Mouse (Mus musculus): ENCODE data around the gene Gm10322. TPM values are rescaled to one million over a fixed set of nuclear protein-coding genes. Genes with fewer than 3 reads are reported as not detected.

The Gm10322 gene
- total and polyA plus RNA-seq, 3 experiments: not detected

DNA sequence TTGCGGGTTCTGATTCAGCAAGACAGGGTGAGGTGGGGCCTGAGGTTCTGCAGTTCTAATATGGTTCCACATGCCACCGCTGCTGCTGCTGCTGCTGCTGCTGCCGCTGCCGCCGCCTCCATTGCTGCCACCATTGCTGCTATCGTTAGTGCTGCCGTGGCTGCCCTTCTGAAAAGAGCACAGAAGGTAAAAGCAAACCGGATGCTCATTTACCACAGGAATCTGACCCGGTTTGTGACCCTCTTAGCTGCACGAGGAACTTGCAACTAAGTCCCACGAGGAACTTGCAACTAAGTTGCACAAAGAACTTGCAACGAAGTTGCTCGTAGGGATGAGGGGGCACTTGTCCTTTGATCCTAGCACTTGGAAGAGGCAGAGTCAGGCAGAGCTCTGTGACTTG is 40.9 kb downstream of the Gm10322 start:
- Histone ChIP-seq H3K4me3 (replicated peaks in 1 of 3; ENCODE audit: low read depth in 2 of 3, low read length in 2 of 3, poor library complexity in 1 of 3) (no peak overlapping the region), H3K36me3 (replicated peaks in 1 of 2; ENCODE audit: control insufficient read depth in 1 of 2, insufficient read depth in 1 of 2, low read length in 1 of 2) (no peaks in the 10 kb centered on the region), H3K9ac (ENCODE audit: insufficient read depth, low read depth) (no peak overlapping the region), H3K79me2 (replicated peaks; ENCODE audit: control insufficient read depth, extremely low read depth, insufficient read depth, poor library complexity, severe bottlenecking) (no peaks in the 10 kb centered on the region), H3K4me1 (ENCODE audit: control insufficient read depth in 1 of 2, insufficient read depth in 2 of 2) (no peaks in the 10 kb centered on the region), H3K4me2 (ENCODE audit: insufficient read depth, low read depth, poor library complexity, severe bottlenecking) (no peak overlapping the region), H3K9me3 (replicated peaks; ENCODE audit: low read length) (no peaks in the 10 kb centered on the region), H3K27ac (ENCODE audit: insufficient read depth, low read depth) (no peak overlapping the region), H3K27me3 (replicated peaks) (no peaks in the 10 kb centered on the region)
- in situ Hi-C loops (cut with MboI; ENCODE audit: low pct_ligation_motif_present, low pct_unique_long_range_greater_than_20kb, low sequenced_read_pairs) (no loop called here), dilution Hi-C loops (cut with MboI; ENCODE audit: extremely low pct_ligation_motif_present, extremely low pct_unique_long_range_greater_than_20kb, low sequenced_read_pairs) (no loop called here)
- DNase-seq (ENCODE audit: extremely low read depth): no peak
- TF ChIP-seq ETS1 (conservative IDR thresholded peaks at IDR 0.05; ENCODE audit: low read depth, low read length): no peak
- TF ChIP-seq JUN (IDR thresholded peaks at IDR 0.05; ENCODE audit: insufficient read depth, low read depth, low read length): no peak
- TF ChIP-seq CHD2 (IDR thresholded peaks at IDR 0.05; ENCODE audit: low read length): no peak
- no peak for TF ChIP-seq MEF2A (IDR thresholded peaks at IDR 0.05; ENCODE audit: borderline replicate concordance, low read depth, low read length)
- no peak for TF ChIP-seq KAT2A (IDR thresholded peaks at IDR 0.05; ENCODE audit: insufficient replicate concordance, low read length)
- TF ChIP-seq SIN3A (IDR thresholded peaks at IDR 0.05; ENCODE audit: low read length): no peak
- TF ChIP-seq IRF4 (IDR thresholded peaks at IDR 0.05; ENCODE audit: low read depth, low read length): no peak
- no peak for TF ChIP-seq CHD1 (IDR thresholded peaks at IDR 0.05; ENCODE audit: low read depth, low read length)
- no peak for TF ChIP-seq UBTF (IDR thresholded peaks at IDR 0.05; ENCODE audit: low read depth, low read length)
- TF ChIP-seq PAX5 (IDR thresholded peaks at IDR 0.05; ENCODE audit: low read length): no peak

DNA sequence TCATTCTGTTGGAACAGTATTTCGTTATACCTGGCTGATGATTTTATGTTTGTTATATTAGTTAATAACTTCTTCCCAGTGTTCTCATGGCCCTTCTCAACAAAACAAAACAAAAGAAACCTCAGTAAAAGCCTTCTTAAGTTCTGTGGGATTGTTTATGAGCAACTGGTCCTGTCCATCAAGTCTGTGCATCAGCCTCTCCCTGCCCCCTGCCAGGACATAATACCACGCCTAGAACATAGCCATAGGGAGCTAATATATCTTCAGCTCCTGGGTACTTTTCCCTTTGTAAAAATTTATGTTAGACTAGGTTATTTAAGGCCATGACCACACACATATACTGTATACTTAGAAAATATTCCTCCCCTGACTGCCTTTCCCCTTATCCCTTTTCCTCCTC is 48.9 kb downstream of the Gm10322 start:
- Histone ChIP-seq H3K79me2 (replicated peaks; ENCODE audit: control insufficient read depth, extremely low read depth, insufficient read depth, poor library complexity, severe bottlenecking) (no peaks in the 10 kb centered on the region), H3K9ac (ENCODE audit: insufficient read depth, low read depth) (no peak overlapping the region), H3K36me3 (replicated peaks in 1 of 2; ENCODE audit: control insufficient read depth in 1 of 2, insufficient read depth in 1 of 2, low read length in 1 of 2) (no peaks in the 10 kb centered on the region), H3K27ac (ENCODE audit: insufficient read depth, low read depth) (no peak overlapping the region), H3K4me2 (ENCODE audit: insufficient read depth, low read depth, poor library complexity, severe bottlenecking) (no peak overlapping the region), H3K9me3 (replicated peaks; ENCODE audit: low read length) (no peaks in the 10 kb centered on the region), H3K27me3 (replicated peaks) (no peaks in the 10 kb centered on the region), H3K4me1 (ENCODE audit: control insufficient read depth in 1 of 2, insufficient read depth in 2 of 2) (peaks cover 4% of the 10 kb centered on the region in 2 experiments; a peak in 3 of 4 replicates), H3K4me3 (replicated peaks in 1 of 3; ENCODE audit: low read depth in 2 of 3, low read length in 2 of 3, poor library complexity in 1 of 3) (no peak overlapping the region)
- DNase-seq (ENCODE audit: extremely low read depth): no peak
- dilution Hi-C loops (cut with MboI; ENCODE audit: extremely low pct_ligation_motif_present, extremely low pct_unique_long_range_greater_than_20kb, low sequenced_read_pairs) (no loop called here), in situ Hi-C loops (cut with MboI; ENCODE audit: low pct_ligation_motif_present, low pct_unique_long_range_greater_than_20kb, low sequenced_read_pairs) (no loop called here)
- TF ChIP-seq MEF2A (IDR thresholded peaks at IDR 0.05; ENCODE audit: borderline replicate concordance, low read depth, low read length) (no peak), USF1 (IDR thresholded peaks at IDR 0.05; ENCODE audit: low read depth, low read length) (no peak), NELFE (IDR thresholded peaks at IDR 0.05; ENCODE audit: low read depth, low read length) (no peak), BHLHE40 (IDR thresholded peaks at IDR 0.05; ENCODE audit: low read depth, low read length) (no peak), ZNF384 (IDR thresholded peaks at IDR 0.05; ENCODE audit: low read depth, low read length) (no peak), SMC3 (IDR thresholded peaks at IDR 0.05; ENCODE audit: low read depth, low read length) (no peak), MAZ (IDR thresholded peaks at IDR 0.05; ENCODE audit: low read depth, low read length) (no peak), IRF4 (IDR thresholded peaks at IDR 0.05; ENCODE audit: low read depth, low read length) (no peak), TCF12 (IDR thresholded peaks at IDR 0.05; ENCODE audit: low read depth, low read length) (no peak), KAT2A (IDR thresholded peaks at IDR 0.05; ENCODE audit: insufficient replicate concordance, low read length) (no peak), CHD2 (IDR thresholded peaks at IDR 0.05; ENCODE audit: low read length) (no peak), GABPA (IDR thresholded peaks at IDR 0.05; ENCODE audit: insufficient replicate concordance, low read depth, low read length) (no peak), ZKSCAN1 (IDR thresholded peaks at IDR 0.05; ENCODE audit: borderline replicate concordance, low read depth, low read length) (no peak), TBP (conservative IDR thresholded peaks at IDR 0.05; ENCODE audit: low read depth, low read length) (no peak), RAD21 (IDR thresholded peaks at IDR 0.05; ENCODE audit: low read depth, low read length) (no peak), ZMIZ1 (IDR thresholded peaks at IDR 0.05; ENCODE audit: low read depth, low read length) (no peak), MAFK (IDR thresholded peaks at IDR 0.05; ENCODE audit: insufficient replicate concordance, low read length) (no peak)
